Comparison of ENCODE assay signal across 24 mouse cellular contexts in genomic region chr7:79539426-79539825, GRCm38 (mm10).
A peak's percentile ranks its signal among the peaks of the same experiment; 100 is the strongest.
DNase-seq lines count a peak whose midpoint lies in the region; ATAC-seq and TF ChIP-seq lines count a peak whose summit lies in the region.
"Had no signal": no experiment of that assay in that cellular context is flagged by ENCODE, and none has a peak within 500 bp of the region (broad histone marks: within the 10 kb centered on the region; RNA-seq: fewer than 3 reads in every experiment).

No protein-coding gene starts in this region.

- peak overlapping the region; percentile 25; the same call in 1 of the 2 replicates for H3K9ac ChIP-seq in forebrain, embryonic 12.5 days
- H3K9ac ChIP-seq in hindbrain, embryonic 15.5 days, result no peak overlapping the region
- no peak overlapping the region for H3K9ac ChIP-seq in forebrain, embryonic 16.5 days (replicated peaks; ENCODE audit: low read depth, low read length)
- H3K9ac ChIP-seq in intestine, postnatal 0 days (ENCODE audit: low read depth, low read length), result no peak overlapping the region
- H3K9ac ChIP-seq: embryonic facial prominence, embryonic 12.5 days; embryonic facial prominence, embryonic 15.5 days; hindbrain, embryonic 13.5 days had no signal

- TF ChIP-seq CTCF in brain, embryonic 14.5 days (IDR thresholded peaks at IDR 0.05; ENCODE audit: borderline replicate concordance, extremely low read depth, insufficient read depth, insufficient read length), result no peak
- no peak for TF ChIP-seq CTCF in intestine, postnatal 0 days (IDR thresholded peaks at IDR 0.05; ENCODE audit: low read depth)

- H3K27ac ChIP-seq in forebrain, embryonic 12.5 days, result peak overlapping the region; percentile 59; the same call in 1 of the 2 replicates
- H3K27ac ChIP-seq in forebrain, embryonic 10.5 days, result no peak overlapping the region; the same call in 1 of the 2 replicates
- H3K27ac ChIP-seq in hindbrain, embryonic 15.5 days (replicated peaks), result 0 out of 2 replicates have a peak overlapping the region, but pooled peaks have one; percentile 20
- H3K27ac ChIP-seq in hindbrain, embryonic 10.5 days, result no peak overlapping the region
- H3K27ac ChIP-seq in forebrain, embryonic 16.5 days (ENCODE audit: low read length), result peak overlapping the region; percentile 8
- no peak overlapping the region for H3K27ac ChIP-seq in intestine, postnatal 0 days (ENCODE audit: low read depth, low read length)
- H3K27ac ChIP-seq: embryonic facial prominence, embryonic 12.5 days; embryonic facial prominence, embryonic 15.5 days; gastrocnemius, adult 2 months; hindbrain, embryonic 13.5 days; hindbrain, postnatal 0 days had no signal

- peaks cover 78% of the 10 kb centered on the region for H3K4me1 ChIP-seq in forebrain, embryonic 12.5 days
- H3K4me1 ChIP-seq in forebrain, embryonic 10.5 days, result peaks cover 78% of the 10 kb centered on the region
- H3K4me1 ChIP-seq in hindbrain, embryonic 15.5 days (replicated peaks), result peaks cover 42% of the 10 kb centered on the region
- peaks cover 49% of the 10 kb centered on the region for H3K4me1 ChIP-seq in hindbrain, embryonic 10.5 days (replicated peaks)
- peaks cover 66% of the 10 kb centered on the region for H3K4me1 ChIP-seq in forebrain, embryonic 16.5 days (replicated peaks; ENCODE audit: control insufficient read depth, insufficient read depth, low read length)
- H3K4me1 ChIP-seq in intestine, postnatal 0 days (replicated peaks; ENCODE audit: control insufficient read depth, insufficient read depth, low read length), result no peaks in the 10 kb centered on the region

- H3K9me3 ChIP-seq in forebrain, embryonic 12.5 days, result no peaks in the 10 kb centered on the region
- H3K9me3 ChIP-seq in forebrain, embryonic 10.5 days, result no peaks in the 10 kb centered on the region
- no peaks in the 10 kb centered on the region for H3K9me3 ChIP-seq in hindbrain, embryonic 15.5 days
- H3K9me3 ChIP-seq in hindbrain, embryonic 10.5 days, result no peaks in the 10 kb centered on the region
- no peaks in the 10 kb centered on the region for H3K9me3 ChIP-seq in forebrain, embryonic 16.5 days (ENCODE audit: control insufficient read depth, low read length)
- H3K9me3 ChIP-seq in intestine, postnatal 0 days (ENCODE audit: control insufficient read depth), result no peaks in the 10 kb centered on the region
- H3K9me3 ChIP-seq: embryonic facial prominence, embryonic 12.5 days; embryonic facial prominence, embryonic 15.5 days; hindbrain, embryonic 13.5 days had no signal

- WGBS in forebrain, embryonic 12.5 days, result 7% methylated on average over 3 of the region's 3 CpGs
- WGBS in forebrain, embryonic 10.5 days, result 4% methylated on average over 3 of the region's 3 CpGs
- WGBS in hindbrain, embryonic 15.5 days, result 29% methylated on average over 3 of the region's 3 CpGs
- WGBS in hindbrain, embryonic 10.5 days, result 2% methylated on average over 3 of the region's 3 CpGs
- WGBS in forebrain, embryonic 16.5 days, result 10% methylated on average over 3 of the region's 3 CpGs
- WGBS in intestine, postnatal 0 days, result 8% methylated on average over 3 of the region's 3 CpGs

- DNase-seq in forebrain, embryonic 10.5 days (ENCODE audit: extremely low spot score, low spot score), result no peak
- DNase-seq in hindbrain, embryonic 10.5 days (ENCODE audit: low spot score), result no peak
- peak; percentile 73 for DNase-seq in brain, embryonic 14.5 days (ENCODE audit: low read depth)
- DNase-seq in natural killer cell, adult 2 months (ENCODE audit: low spot score in 2 of 2), result no peak
- DNase-seq: adrenal gland, adult 8-10 months; adrenal gland, postnatal 25 days; cerebellum, adult 18-20 months; cerebellum, adult 9-10 months; cerebellum, postnatal 14 days; gastrocnemius, adult 2 months; gastrocnemius, postnatal 14 days; heart, adult 11 months had no signal

- peak overlapping the region; percentile 17; the same call in 1 of the 2 replicates for H3K4me2 ChIP-seq in forebrain, embryonic 12.5 days
- H3K4me2 ChIP-seq in hindbrain, embryonic 15.5 days, result no peak overlapping the region
- no peak overlapping the region for H3K4me2 ChIP-seq in forebrain, embryonic 16.5 days (ENCODE audit: low read length)
- no peak overlapping the region for H3K4me2 ChIP-seq in intestine, postnatal 0 days (replicated peaks; ENCODE audit: low read depth)
- H3K4me2 ChIP-seq: embryonic facial prominence, embryonic 12.5 days; embryonic facial prominence, embryonic 15.5 days; heart, embryonic 11.5 days; hindbrain, embryonic 13.5 days had no signal

- ATAC-seq in forebrain, embryonic 12.5 days (ENCODE audit: low FRiP score), result no peak
- no peak for ATAC-seq in hindbrain, embryonic 15.5 days (ENCODE audit: low FRiP score, low read depth)
- no peak for ATAC-seq in forebrain, embryonic 16.5 days
- no peak for ATAC-seq in intestine, postnatal 0 days
- ATAC-seq: activated CD4-positive, CD25-positive, alpha-beta regulatory T cell, adult 4 months; hindbrain, postnatal 0 days; inflammation-experienced regulatory T-cells, adult 6 months; intestine, embryonic 16.5 days had no signal

- peaks cover 50% of the 10 kb centered on the region for H3K27me3 ChIP-seq in forebrain, embryonic 12.5 days
- peaks cover 100% of the 10 kb centered on the region for H3K27me3 ChIP-seq in forebrain, embryonic 10.5 days (ENCODE audit: poor library complexity, severe bottlenecking)
- peaks cover 6% of the 10 kb centered on the region; the same call in 1 of the 2 replicates for H3K27me3 ChIP-seq in hindbrain, embryonic 15.5 days
- peaks cover 100% of the 10 kb centered on the region for H3K27me3 ChIP-seq in hindbrain, embryonic 10.5 days (ENCODE audit: insufficient read depth, poor library complexity, severe bottlenecking)
- no peaks in the 10 kb centered on the region for H3K27me3 ChIP-seq in forebrain, embryonic 16.5 days (replicated peaks; ENCODE audit: control insufficient read depth, insufficient read depth, low read length)
- H3K27me3 ChIP-seq in intestine, postnatal 0 days (replicated peaks; ENCODE audit: control insufficient read depth, insufficient read depth, low read length), result peaks cover 94% of the 10 kb centered on the region

- no peaks in the 10 kb centered on the region for H3K36me3 ChIP-seq in forebrain, embryonic 12.5 days (replicated peaks)
- H3K36me3 ChIP-seq in forebrain, embryonic 10.5 days (replicated peaks), result no peaks in the 10 kb centered on the region
- H3K36me3 ChIP-seq in hindbrain, embryonic 15.5 days, result no peaks in the 10 kb centered on the region
- H3K36me3 ChIP-seq in hindbrain, embryonic 10.5 days, result no peaks in the 10 kb centered on the region
- no peaks in the 10 kb centered on the region for H3K36me3 ChIP-seq in forebrain, embryonic 16.5 days (ENCODE audit: control insufficient read depth, insufficient read depth)
- H3K36me3 ChIP-seq in intestine, postnatal 0 days (ENCODE audit: control insufficient read depth, insufficient read depth), result no peaks in the 10 kb centered on the region
- H3K36me3 ChIP-seq: embryonic facial prominence, embryonic 12.5 days; embryonic facial prominence, embryonic 15.5 days; hindbrain, embryonic 13.5 days had no signal

- TF ChIP-seq POLR2A in brain, embryonic 14.5 days (IDR thresholded peaks at IDR 0.05; ENCODE audit: borderline replicate concordance, extremely low read depth, insufficient read depth, insufficient read length, poor library complexity, severe bottlenecking), result no peak

- H3K4me3 ChIP-seq in forebrain, embryonic 12.5 days (replicated peaks), result no peak overlapping the region
- no peak overlapping the region for H3K4me3 ChIP-seq in forebrain, embryonic 10.5 days
- no peak overlapping the region for H3K4me3 ChIP-seq in hindbrain, embryonic 15.5 days
- no peak overlapping the region for H3K4me3 ChIP-seq in hindbrain, embryonic 10.5 days
- no peak overlapping the region for H3K4me3 ChIP-seq in forebrain, embryonic 16.5 days (replicated peaks; ENCODE audit: low read length)
- H3K4me3 ChIP-seq in intestine, postnatal 0 days (ENCODE audit: low read depth, low read length), result no peak overlapping the region
- H3K4me3 ChIP-seq: embryonic facial prominence, embryonic 12.5 days; embryonic facial prominence, embryonic 15.5 days; gastrocnemius, adult 2 months; hindbrain, embryonic 13.5 days had no signal

Comparison
In these comparisons a context has a peak if more than half of its experiments do, and no peak if none do; other contexts are left out.
1. H3K27ac ChIP-seq: peak in forebrain, embryonic 12.5 days (single experiment), hindbrain, embryonic 15.5 days (single experiment) and forebrain, embryonic 16.5 days (single experiment); none in forebrain, embryonic 10.5 days (single experiment), hindbrain, embryonic 10.5 days (single experiment) and intestine, postnatal 0 days (single experiment).